Mouse (Mus musculus): ENCODE measurements around the gene Otub2. TPM values are rescaled to one million over a fixed set of nuclear protein-coding genes. Genes with fewer than 3 reads are reported as not detected.

Otub2 gene
- total and polyA plus RNA-seq, 3 experiments: 3.1 to 4.1 (median 3.2) TPM

GRCm38 (mm10) chr12:103453361-103453760 lies 64.9 kb downstream of the Otub2 start:
- no peaks in the 10 kb centered on the region for H3K36me3 ChIP-seq (ENCODE audit: control insufficient read depth, insufficient read depth, low read length)
- DNase-seq: no peak
- no peaks in the 10 kb centered on the region for H3K4me1 ChIP-seq (ENCODE audit: control insufficient read depth, insufficient read depth, low read length)
- H3K27me3 ChIP-seq (ENCODE audit: control insufficient read depth, insufficient read depth, low read length): no peaks in the 10 kb centered on the region
- H3K9ac ChIP-seq (ENCODE audit: low read depth, low read length): no peak overlapping the region
- no peak overlapping the region for H3K4me3 ChIP-seq
- no peak overlapping the region for H3K27ac ChIP-seq
- intact Hi-C loops (cut with DNase I): no loop called here
- TF ChIP-seq EP300 (IDR thresholded peaks at IDR 0.05; ENCODE audit: insufficient read depth, low read depth, low read length) (no peak), POLR2A (IDR thresholded peaks at IDR 0.05; ENCODE audit: insufficient read depth, low read depth, low read length) (no peak), CTCF (IDR thresholded peaks at IDR 0.05) (no peak)
- H3K79me2 ChIP-seq (replicated peaks; ENCODE audit: control insufficient read depth, insufficient read depth, low read length): no peaks in the 10 kb centered on the region

Other genes starting within 250 kb of the Otub2 start
- gene Prima1, start 146.5 kb upstream of the Otub2 start, total RNA-seq (2021): under 1 TPM; 0.29 to 0.43 TPM
- gene Prima1, start 146.5 kb upstream of the Otub2 start, polyA plus RNA-seq (2012; rRNA removed): 0.53 and 1.4 TPM in 2 replicates
- gene Fam181a, start 77.7 kb upstream of the Otub2 start, total RNA-seq (2021): not detected
- not detected in 2 replicates for gene Fam181a, start 77.7 kb upstream of the Otub2 start, polyA plus RNA-seq (2012; rRNA removed)
- gene Asb2, start 32.7 kb upstream of the Otub2 start, total RNA-seq (2021): 100 to 1,000 TPM; 419 to 533 TPM
- 505 and 541 TPM in 2 replicates for gene Asb2, start 32.7 kb upstream of the Otub2 start, polyA plus RNA-seq (2012; rRNA removed)
- 1 to 10 TPM; 1.4 to 1.6 TPM for gene 9330161L09Rik, start 19.1 kb downstream of the Otub2 start, total RNA-seq (2021)
- gene 9330161L09Rik, start 19.1 kb downstream of the Otub2 start, polyA plus RNA-seq (2012; rRNA removed): 0.61 and 1.00 TPM in 2 replicates
- gene Ddx24, start 37.1 kb downstream of the Otub2 start, total RNA-seq (2021): 10 to 100 TPM; 85.3 to 89.3 TPM
- 30.2 and 46.0 TPM in 2 replicates for gene Ddx24, start 37.1 kb downstream of the Otub2 start, polyA plus RNA-seq (2012; rRNA removed)
- gene Ifi27, start 45.5 kb downstream of the Otub2 start, total RNA-seq (2021): 10 to 100 TPM; 56.3 to 68.8 TPM
- 175 and 210 TPM in 2 replicates for gene Ifi27, start 45.5 kb downstream of the Otub2 start, polyA plus RNA-seq (2012; rRNA removed)
- 10 to 100 TPM; 31.8 to 43.8 TPM for gene Ifi27l2a, start 55.0 kb downstream of the Otub2 start, total RNA-seq (2021)
- gene Ifi27l2a, start 55.0 kb downstream of the Otub2 start, polyA plus RNA-seq (2012; rRNA removed): 265 and 388 TPM in 2 replicates
- not detected for gene Ifi27l2b, start 68.5 kb downstream of the Otub2 start, total RNA-seq (2021)
- gene Ifi27l2b, start 68.5 kb downstream of the Otub2 start, polyA plus RNA-seq (2012; rRNA removed): 0.29 TPM in 1 of 2 replicates, not detected in the other
- gene Ppp4r4, start 143.6 kb downstream of the Otub2 start, total RNA-seq (2021): under 1 TPM; 0.16 to 0.37 TPM
- 0.06 and 0.29 TPM in 2 replicates for gene Ppp4r4, start 143.6 kb downstream of the Otub2 start, polyA plus RNA-seq (2012; rRNA removed)
- not detected for gene Serpina10, start 242.8 kb downstream of the Otub2 start, total RNA-seq (2021)
- not detected in 2 replicates for gene Serpina10, start 242.8 kb downstream of the Otub2 start, polyA plus RNA-seq (2012; rRNA removed)

All from heart, adult 2 months (tissue).